Mouse (Mus musculus) kidney, adult 2 months (tissue): ENCODE measurements around the gene Luc7l2.
"Not testable (repeated sequence)": the region's sequence is repeated elsewhere in the genome, so short reads cannot be mapped to it uniquely, and the experiment has no call there.

Source experiments
- CTCF ChIP-seq: fragments of 200-500 bp; conservative IDR thresholded peaks from 2 replicates; pipeline ENCODE4 v1.5.1; 2011; ENCODE audit warnings: low read depth, mild to moderate bottlenecking, control low read depth, low read length, moderate library complexity, mixed read lengths; ENCODE audit not compliant: insufficient read depth, insufficient read length
- POLR2A ChIP-seq: fragments of 200-500 bp; IDR thresholded peaks from one replicate; pipeline ENCODE4 v1.6.1; 2011; ENCODE audit warnings: low read depth, low read length, control low read depth

DNA sequence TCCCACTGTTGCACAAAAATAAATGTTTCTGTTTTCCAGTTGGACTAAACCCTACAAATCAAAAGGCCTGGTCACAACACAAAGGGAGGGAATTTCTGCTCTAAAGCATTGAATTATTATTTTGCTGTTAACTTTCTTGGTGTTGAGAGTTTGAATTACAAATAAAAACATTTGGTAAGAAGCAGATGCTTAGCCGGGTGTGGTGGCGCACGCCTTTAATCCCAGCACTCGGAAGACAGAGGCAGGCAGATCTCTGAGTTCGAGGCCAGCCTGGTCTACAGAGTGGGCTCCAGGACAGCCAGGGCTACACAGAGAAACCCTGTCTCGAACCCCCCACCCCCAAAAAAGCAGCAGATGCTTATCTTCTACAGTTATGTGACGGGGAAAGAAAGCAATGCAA lies 2.5 kb upstream of the Luc7l2 start:
- not testable (repeated sequence) for TF ChIP-seq POLR2A, CTCF
